Mouse (Mus musculus): ENCODE data around the gene Mfsd13b. TPM values are rescaled to one million over a fixed set of nuclear protein-coding genes. Genes with fewer than 3 reads are reported as not detected.

Mfsd13b gene
- total RNA-seq, 1 experiment, result not detected

GRCm38 (mm10) chr7:121047624-121048023 is 65.3 kb downstream of the Mfsd13b start:
- Histone ChIP-seq H3K4me3 (ENCODE audit: insufficient read depth in 1 of 2, low read depth in 1 of 2, low read length in 2 of 2, poor library complexity in 1 of 2, severe bottlenecking in 1 of 2) (no peak overlapping the region), H3K9ac (ENCODE audit: insufficient read depth, low read depth, low read length, poor library complexity, severe bottlenecking) (no peak overlapping the region), H3K9me3 (ENCODE audit: control insufficient read depth, insufficient read depth, low read depth, low read length) (no peaks in the 10 kb centered on the region), H3K4me1 (ENCODE audit: control insufficient read depth in 2 of 2, insufficient read depth in 2 of 2, low read length in 2 of 2, poor library complexity in 1 of 2) (no peaks in the 10 kb centered on the region), H3K27ac (ENCODE audit: insufficient read depth, low read depth, low read length, poor library complexity, severe bottlenecking) (no peak overlapping the region), H3K36me3 (ENCODE audit: control insufficient read depth, insufficient read depth, low read length, poor library complexity, severe bottlenecking) (no peaks in the 10 kb centered on the region; the same call in 1 of the 2 replicates)
- in situ Hi-C loops (cut with MboI; ENCODE audit: low sequenced_read_pairs in 2 of 2, unreplicated experiment in 2 of 2), result no loop called here
- no peak for DNase-seq (ENCODE audit: low read depth, low spot score)
- TF ChIP-seq CHD2 (IDR thresholded peaks at IDR 0.05; ENCODE audit: low read depth, low read length), result no peak

GRCm38 (mm10) chr7:121053071-121053470 is 70.8 kb downstream of the Mfsd13b start:
- H3K36me3 ChIP-seq (ENCODE audit: control insufficient read depth, insufficient read depth, low read length, poor library complexity, severe bottlenecking), result peaks cover 6% of the 10 kb centered on the region
- in situ Hi-C loops (cut with MboI; ENCODE audit: low sequenced_read_pairs in 2 of 2, unreplicated experiment in 2 of 2), result no loop called here
- DNase-seq (ENCODE audit: low read depth, low spot score), result no peak
- H3K4me3 ChIP-seq (ENCODE audit: insufficient read depth in 1 of 2, low read depth in 1 of 2, low read length in 2 of 2, poor library complexity in 1 of 2, severe bottlenecking in 1 of 2), result no peak overlapping the region
- H3K4me1 ChIP-seq (ENCODE audit: control insufficient read depth in 2 of 2, insufficient read depth in 2 of 2, low read length in 2 of 2, poor library complexity in 1 of 2), result no peaks in the 10 kb centered on the region
- H3K27ac ChIP-seq (ENCODE audit: insufficient read depth, low read depth, low read length, poor library complexity, severe bottlenecking), result no peak overlapping the region
- H3K9me3 ChIP-seq (ENCODE audit: control insufficient read depth, insufficient read depth, low read depth, low read length), result no peaks in the 10 kb centered on the region
- H3K9ac ChIP-seq (ENCODE audit: insufficient read depth, low read depth, low read length, poor library complexity, severe bottlenecking), result no peak overlapping the region
- no peak for TF ChIP-seq ZC3H11A (IDR thresholded peaks at IDR 0.05; ENCODE audit: borderline replicate concordance, low read depth, low read length)
- TF ChIP-seq ZNF384 (IDR thresholded peaks at IDR 0.05; ENCODE audit: low read depth, low read length), result no peak
- TF ChIP-seq MAFK (IDR thresholded peaks at IDR 0.05; ENCODE audit: insufficient read depth, low read depth, low read length), result no peak
- no peak for TF ChIP-seq CHD2 (IDR thresholded peaks at IDR 0.05; ENCODE audit: low read depth, low read length)
- no peak for TF ChIP-seq HCFC1 (IDR thresholded peaks at IDR 0.05; ENCODE audit: borderline replicate concordance, insufficient read depth, low read length)

- TF ChIP-seq CHD2 (IDR thresholded peaks at IDR 0.05; ENCODE audit: low read depth, low read length) (no peak), ZNF384 (IDR thresholded peaks at IDR 0.05; ENCODE audit: low read depth, low read length) (no peak), HCFC1 (IDR thresholded peaks at IDR 0.05; ENCODE audit: borderline replicate concordance, insufficient read depth, low read length) (no peak), MAFK (IDR thresholded peaks at IDR 0.05; ENCODE audit: insufficient read depth, low read depth, low read length) (no peak), ZC3H11A (IDR thresholded peaks at IDR 0.05; ENCODE audit: borderline replicate concordance, low read depth, low read length) (no peak)
- Histone ChIP-seq H3K27ac (ENCODE audit: insufficient read depth, low read depth, low read length, poor library complexity, severe bottlenecking) (no peak overlapping the region), H3K9ac (ENCODE audit: insufficient read depth, low read depth, low read length, poor library complexity, severe bottlenecking) (no peak overlapping the region), H3K9me3 (ENCODE audit: control insufficient read depth, insufficient read depth, low read depth, low read length) (no peaks in the 10 kb centered on the region), H3K36me3 (ENCODE audit: control insufficient read depth, insufficient read depth, low read length, poor library complexity, severe bottlenecking) (peaks cover 7% of the 10 kb centered on the region), H3K4me3 (ENCODE audit: insufficient read depth in 1 of 2, low read depth in 1 of 2, low read length in 2 of 2, poor library complexity in 1 of 2, severe bottlenecking in 1 of 2) (no peak overlapping the region), H3K4me1 (ENCODE audit: control insufficient read depth in 2 of 2, insufficient read depth in 2 of 2, low read length in 2 of 2, poor library complexity in 1 of 2) (no peaks in the 10 kb centered on the region)
- in situ Hi-C loops (cut with MboI; ENCODE audit: low sequenced_read_pairs in 2 of 2, unreplicated experiment in 2 of 2), result no loop called here
- no peak for DNase-seq (ENCODE audit: low read depth, low spot score)
These were observed 77.3 kb downstream of the Mfsd13b start for GRCm38 (mm10) chr7:121059477-121060218.

GRCm38 (mm10) chr7:121064309-121064708 is 82.0 kb downstream of the Mfsd13b start:
- Histone ChIP-seq H3K4me3 (ENCODE audit: insufficient read depth in 1 of 2, low read depth in 1 of 2, low read length in 2 of 2, poor library complexity in 1 of 2, severe bottlenecking in 1 of 2) (no peak overlapping the region), H3K9ac (ENCODE audit: insufficient read depth, low read depth, low read length, poor library complexity, severe bottlenecking) (no peak overlapping the region), H3K27ac (ENCODE audit: insufficient read depth, low read depth, low read length, poor library complexity, severe bottlenecking) (no peak overlapping the region), H3K4me1 (ENCODE audit: control insufficient read depth in 2 of 2, insufficient read depth in 2 of 2, low read length in 2 of 2, poor library complexity in 1 of 2) (no peaks in the 10 kb centered on the region), H3K36me3 (ENCODE audit: control insufficient read depth, insufficient read depth, low read length, poor library complexity, severe bottlenecking) (no peaks in the 10 kb centered on the region; the same call in 1 of the 2 replicates), H3K9me3 (ENCODE audit: control insufficient read depth, insufficient read depth, low read depth, low read length) (no peaks in the 10 kb centered on the region)
- TF ChIP-seq CHD2 (IDR thresholded peaks at IDR 0.05; ENCODE audit: low read depth, low read length) (no peak), MAFK (IDR thresholded peaks at IDR 0.05; ENCODE audit: insufficient read depth, low read depth, low read length) (no peak), ZC3H11A (IDR thresholded peaks at IDR 0.05; ENCODE audit: borderline replicate concordance, low read depth, low read length) (no peak), ZNF384 (IDR thresholded peaks at IDR 0.05; ENCODE audit: low read depth, low read length) (no peak), HCFC1 (IDR thresholded peaks at IDR 0.05; ENCODE audit: borderline replicate concordance, insufficient read depth, low read length) (no peak)
- in situ Hi-C loops (cut with MboI; ENCODE audit: low sequenced_read_pairs in 2 of 2, unreplicated experiment in 2 of 2), result no loop called here
- no peak for DNase-seq (ENCODE audit: low read depth, low spot score)

Other genes starting within 250 kb of the Mfsd13b start
- 0.16 and 0.18 TPM in 2 replicates for gene Vwa3a, start 243.2 kb upstream of the Mfsd13b start, total RNA-seq (2012; rRNA removed)
- not detected in 2 replicates for gene Gm5737, start 170.1 kb upstream of the Mfsd13b start, total RNA-seq (2012; rRNA removed)
- gene Eef2k, start 139.7 kb upstream of the Mfsd13b start, total RNA-seq (2012; rRNA removed), result 13.6 and 32.9 TPM in 2 replicates
- gene Polr3e, start 64.8 kb upstream of the Mfsd13b start, total RNA-seq (2012; rRNA removed), result 44.4 and 51.1 TPM in 2 replicates
- 20.9 and 25.9 TPM in 2 replicates for gene Cdr2, start 197 bp upstream of the Mfsd13b start, total RNA-seq (2012; rRNA removed)
- 21.0 and 26.7 TPM in 2 replicates for gene Mettl9, start 51.9 kb downstream of the Mfsd13b start, total RNA-seq (2012; rRNA removed)
- gene Igsf6, start 92.1 kb downstream of the Mfsd13b start, total RNA-seq (2012; rRNA removed), result 0.11 TPM in 1 of 2 replicates, not detected in the other
- 0.22 and 0.58 TPM in 2 replicates for gene Otoa, start 99.1 kb downstream of the Mfsd13b start, total RNA-seq (2012; rRNA removed)

Measured in ES-E14 (cell line).